Mouse (Mus musculus) liver, embryonic 15.5 days (tissue): ENCODE data around the gene Aicda. TPM values are rescaled to one million over a fixed set of nuclear protein-coding genes. Genes with fewer than 3 reads are reported as not detected.
A peak's percentile ranks its signal among the peaks of the same experiment; 100 is the strongest.
"Not testable (repeated sequence)": the region's sequence is repeated elsewhere in the genome, so short reads cannot be mapped to it uniquely, and the experiment has no call there.

Source experiments
- ATAC-seq: fragments of 200-750 bp; cut with Nextera tagmentation; 2 replicates; pipeline ENCODE4 v1.8.0; 2017; ENCODE audit warnings: moderate number of reproducible peaks, mild to moderate bottlenecking, moderate library complexity; ENCODE audit not compliant: insufficient read depth
- H3K27ac ChIP-seq: fragments of 300-500 bp; sonication (generic); replicated peaks from 2 replicates; pipeline ENCODE4 v1.5.1; 2015; ENCODE audit warnings: mild to moderate bottlenecking, inconsistent platforms
- H3K27me3 ChIP-seq: fragments of 300-500 bp; sonication (generic); 2 replicates; pipeline ENCODE4 v1.6.1; 2015; ENCODE audit warnings: mild to moderate bottlenecking, inconsistent platforms
- H3K36me3 ChIP-seq: fragments of 300-500 bp; sonication (generic); replicated peaks from 2 replicates; pipeline ENCODE4 v1.6.1; 2015; ENCODE audit warnings: moderate library complexity, mild to moderate bottlenecking, inconsistent platforms
- H3K4me1 ChIP-seq: fragments of 300-500 bp; sonication (generic); replicated peaks from 2 replicates; pipeline ENCODE4 v1.6.1; 2015; ENCODE audit warnings: inconsistent platforms
- H3K4me2 ChIP-seq: fragments of 300-500 bp; sonication (generic); 2 replicates; pipeline ENCODE4 v1.6.1; 2015; ENCODE audit warnings: moderate library complexity, mild to moderate bottlenecking, inconsistent platforms
- H3K4me3 ChIP-seq: fragments of 300-500 bp; sonication (generic); replicated peaks from 2 replicates; pipeline ENCODE4 v1.5.1; 2015; ENCODE audit warnings: mild to moderate bottlenecking, inconsistent platforms
- H3K9ac ChIP-seq: fragments of 300-500 bp; sonication (generic); 2 replicates; pipeline ENCODE4 v1.6.1; 2015; ENCODE audit warnings: moderate library complexity, mild to moderate bottlenecking, inconsistent platforms
- H3K9me3 ChIP-seq: fragments of 300-500 bp; sonication (generic); replicated peaks from 2 replicates; pipeline ENCODE4 v1.6.1; 2016; ENCODE audit warnings: inconsistent platforms
- WGBS: fragments of 180-500 bp; shearing (Covaris S2); methylation state at CpG from one replicate; pipeline ENCODE4 v1.1.7; 2015; ENCODE audit warnings: mixed read lengths; ENCODE audit not compliant: insufficient replicate concordance; 5-methylcytosine and 5-hydroxymethylcytosine counted together
- polyA plus RNA-seq: library from polyadenylated mRNA; unstranded; fragments of >200 nt; fragmentation: Nextera tagmentation; extraction: Ambion mirVana; gene quantifications from 2 replicates; pipeline ENCODE4 v1.2.1, GENCODE M21; 2015

The Aicda gene
- polyA plus RNA-seq, 1 experiment from 2014 or later = not detected

- ATAC-seq = no peak
- Histone ChIP-seq H3K36me3 (no peaks in the 10 kb centered on the region), H3K9me3 (no peaks in the 10 kb centered on the region), H3K4me2 (no peak overlapping the region), H3K27ac (no peak overlapping the region), H3K9ac (no peak overlapping the region), H3K27me3 (0 out of 2 replicates have a peak, but pooled peaks cover 4% of the 10 kb centered on the region), H3K4me3 (no peak overlapping the region), H3K4me1 (0 out of 2 replicates have a peak, but pooled peaks cover 2% of the 10 kb centered on the region)
- 23% methylated on average over 7 of the region's 7 CpGs for WGBS
Measured at GRCm38 (mm10) chr6:122555266-122555665, 1.7 kb downstream of the Aicda start.

DNA sequence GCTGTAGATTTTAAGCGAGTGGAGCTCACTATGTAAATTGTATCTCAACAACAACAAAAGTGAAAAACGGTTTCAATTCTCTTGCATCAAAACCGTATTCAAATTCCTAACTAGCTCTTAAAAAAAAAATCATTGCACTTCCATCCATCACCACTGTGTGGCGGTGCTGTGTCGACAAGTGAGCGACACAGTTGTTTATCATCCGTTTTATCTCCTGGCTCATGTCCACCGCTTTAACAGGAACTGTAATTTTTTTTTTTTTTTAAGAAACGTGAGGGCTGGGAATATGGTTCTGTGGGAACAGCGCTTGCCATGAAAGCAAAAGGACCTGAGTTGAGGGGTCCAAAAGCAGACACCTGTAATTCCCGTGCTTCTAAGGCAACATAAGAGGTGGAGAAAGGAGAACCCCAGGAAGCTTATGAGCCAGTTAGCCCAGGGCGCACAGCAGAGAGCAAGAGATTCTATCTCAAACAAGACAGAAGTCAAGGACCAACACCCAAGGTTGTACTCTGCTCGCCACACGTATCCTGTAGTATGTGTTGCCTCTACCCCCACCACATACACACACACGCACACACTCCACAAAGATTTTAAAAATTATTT is 3.5 kb downstream of the Aicda start:
- 0 out of 2 replicates have a peak, but pooled peaks cover 4% of the 10 kb centered on the region for H3K27me3 ChIP-seq
- H3K4me3 ChIP-seq = no peak overlapping the region
- H3K4me1 ChIP-seq = peaks cover 6% of the 10 kb centered on the region; the same call in 1 of the 2 replicates
- no peak for ATAC-seq
- 18% methylated on average over 15 of the region's 15 CpGs for WGBS
- no peak overlapping the region for H3K27ac ChIP-seq
- H3K36me3 ChIP-seq = no peaks in the 10 kb centered on the region
- H3K4me2 ChIP-seq = no peak overlapping the region
- H3K9me3 ChIP-seq = no peaks in the 10 kb centered on the region
- H3K9ac ChIP-seq = no peak overlapping the region

- ATAC-seq = no peak
- 11% methylated on average over 17 of the region's 17 CpGs for WGBS
Measured at GRCm38 (mm10) chr6:122560427-122560826, 6.8 kb downstream of the Aicda start.

GRCm38 (mm10) chr6:122561005-122561404 is 7.4 kb downstream of the Aicda start:
- Histone ChIP-seq H3K4me3 (no peak overlapping the region), H3K4me1 (peaks cover 6% of the 10 kb centered on the region; the same call in 1 of the 2 replicates), H3K9me3 (no peaks in the 10 kb centered on the region), H3K4me2 (no peak overlapping the region), H3K36me3 (no peaks in the 10 kb centered on the region), H3K9ac (no peak overlapping the region), H3K27me3 (peaks cover 19% of the 10 kb centered on the region), H3K27ac (no peak overlapping the region)
- no peak for ATAC-seq
- 69% methylated on average over 20 of the region's 20 CpGs for WGBS

More at GRCm38 (mm10) chr6:122560427-122560826, 6.8 kb downstream of the Aicda start:
- H3K9me3 ChIP-seq = no peaks in the 10 kb centered on the region
- H3K4me1 ChIP-seq = peaks cover 6% of the 10 kb centered on the region; the same call in 1 of the 2 replicates
- no peak overlapping the region for H3K9ac ChIP-seq
- H3K36me3 ChIP-seq = no peaks in the 10 kb centered on the region
- H3K27me3 ChIP-seq = peaks cover 20% of the 10 kb centered on the region
- H3K4me3 ChIP-seq = no peak overlapping the region
- H3K27ac ChIP-seq = no peak overlapping the region
- H3K4me2 ChIP-seq = no peak overlapping the region

DNA sequence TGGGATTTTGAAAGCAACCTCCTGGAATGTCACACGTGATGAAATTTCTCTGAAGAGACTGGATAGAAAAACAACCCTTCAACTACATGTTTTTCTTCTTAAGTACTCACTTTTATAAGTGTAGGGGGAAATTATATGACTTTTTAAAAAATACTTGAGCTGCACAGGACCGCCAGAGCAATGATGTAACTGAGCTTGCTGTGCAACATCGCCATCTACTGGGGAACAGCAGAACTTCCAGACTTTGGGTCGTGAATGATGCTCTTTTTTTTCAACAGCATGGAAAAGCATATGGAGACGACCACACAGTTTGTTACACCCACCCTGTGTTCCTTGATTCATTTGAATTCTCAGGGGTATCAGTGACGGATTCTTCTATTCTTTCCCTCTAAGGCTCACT is 8.9 kb downstream of the Aicda start:
- no peaks in the 10 kb centered on the region for H3K36me3 ChIP-seq
- H3K4me2 ChIP-seq = no peak overlapping the region
- no peak for ATAC-seq
- peaks cover 16% of the 10 kb centered on the region for H3K27me3 ChIP-seq
- no peaks in the 10 kb centered on the region for H3K9me3 ChIP-seq
- H3K4me3 ChIP-seq = no peak overlapping the region
- H3K27ac ChIP-seq = no peak overlapping the region
- peaks cover 6% of the 10 kb centered on the region; the same call in 1 of the 2 replicates for H3K4me1 ChIP-seq
- under 1% methylated on average over 6 of the region's 6 CpGs for WGBS
- H3K9ac ChIP-seq = no peak overlapping the region

DNA sequence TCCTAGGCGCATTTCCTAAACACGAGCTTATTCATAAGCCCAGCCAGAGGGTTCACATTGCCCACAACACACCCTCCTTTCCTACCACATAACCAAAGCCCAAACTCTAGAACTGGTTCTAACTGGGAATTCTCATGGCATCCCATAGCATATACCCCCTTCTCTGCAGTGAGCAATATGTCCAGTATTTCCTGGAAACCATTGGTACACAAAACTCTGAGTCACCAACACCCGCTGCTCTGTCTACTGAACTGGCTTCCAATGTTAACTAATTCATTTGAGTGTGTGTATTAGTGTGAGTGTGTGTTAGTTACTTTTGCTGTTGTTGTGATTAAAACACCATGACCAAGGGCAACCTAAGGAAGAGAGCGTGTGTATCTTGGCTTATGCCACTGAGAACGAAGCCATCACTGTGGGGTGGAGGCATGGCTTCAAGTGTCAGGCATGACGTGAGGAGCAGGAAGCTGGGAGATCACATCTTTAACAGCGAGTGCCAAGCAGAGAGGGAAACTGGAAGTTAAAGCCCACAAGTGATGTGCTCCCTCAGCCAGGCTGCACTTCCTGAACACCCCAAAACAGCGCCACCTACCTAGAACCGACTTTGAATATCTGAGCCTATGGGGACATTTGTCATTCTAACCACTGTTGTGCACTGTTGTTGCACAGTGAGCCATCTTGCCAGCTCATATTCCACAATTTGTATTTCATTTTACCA is 11.6 kb downstream of the Aicda start:
- no peak overlapping the region for H3K27ac ChIP-seq
- H3K4me2 ChIP-seq = no peak overlapping the region
- no peak overlapping the region for H3K9ac ChIP-seq
- peaks cover 5% of the 10 kb centered on the region; the same call in 1 of the 2 replicates for H3K4me1 ChIP-seq
- ATAC-seq = no peak
- H3K27me3 ChIP-seq = peaks cover 16% of the 10 kb centered on the region
- no peak overlapping the region for H3K4me3 ChIP-seq
- H3K36me3 ChIP-seq = no peaks in the 10 kb centered on the region
- no peaks in the 10 kb centered on the region for H3K9me3 ChIP-seq
- WGBS = 68% methylated on average over 9 of the region's 9 CpGs

DNA sequence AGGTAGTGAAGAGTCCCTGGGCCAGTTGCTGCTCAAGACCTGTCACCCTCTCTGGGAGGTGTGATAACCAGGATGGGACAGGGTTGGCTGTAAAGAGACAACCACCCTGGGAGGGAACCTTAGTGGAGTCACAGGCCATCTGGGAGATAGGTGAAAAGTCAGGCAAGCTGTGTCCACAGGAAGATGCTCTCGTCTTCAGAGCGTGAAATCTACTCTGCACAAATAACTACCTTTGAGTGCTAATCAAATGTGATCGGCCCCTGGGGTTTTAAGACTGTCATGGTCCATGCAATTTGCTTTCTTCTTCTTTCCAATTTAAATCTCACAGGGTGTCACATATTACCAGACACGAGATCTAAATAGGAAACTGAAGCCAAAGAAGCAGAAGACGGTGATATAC is 15.5 kb downstream of the Aicda start:
- Histone ChIP-seq H3K4me1 (0 out of 2 replicates have a peak, but pooled peaks cover 4% of the 10 kb centered on the region), H3K9ac (no peak overlapping the region), H3K27me3 (0 out of 2 replicates have a peak, but pooled peaks cover 5% of the 10 kb centered on the region), H3K9me3 (no peaks in the 10 kb centered on the region), H3K4me3 (no peak overlapping the region), H3K27ac (no peak overlapping the region), H3K36me3 (no peaks in the 10 kb centered on the region), H3K4me2 (no peak overlapping the region)
- WGBS = 61% methylated on average over 5 of the region's 5 CpGs
- no peak for ATAC-seq

DNA sequence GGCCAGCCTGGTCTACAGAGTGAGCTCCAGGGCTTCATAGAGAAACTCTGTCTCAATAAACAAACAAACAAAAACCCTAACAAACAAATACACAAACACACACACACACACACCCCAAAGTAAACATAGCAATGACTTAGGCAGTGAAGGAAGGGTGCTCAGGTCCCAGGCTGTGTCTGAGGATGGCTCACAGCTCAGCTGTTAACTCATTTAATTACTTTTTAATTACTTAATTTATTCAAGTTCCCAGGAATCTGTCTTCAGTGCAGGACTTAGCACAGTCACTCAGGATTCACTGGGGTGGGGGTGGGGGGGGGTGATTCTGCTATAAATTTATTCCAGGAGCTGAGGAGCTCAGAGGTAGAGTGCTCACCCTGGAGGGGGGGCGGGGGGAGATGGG is 16.2 kb downstream of the Aicda start:
- Histone ChIP-seq H3K36me3 (no peaks in the 10 kb centered on the region), H3K9me3 (no peaks in the 10 kb centered on the region), H3K4me1 (0 out of 2 replicates have a peak, but pooled peaks cover 4% of the 10 kb centered on the region), H3K4me3 (no peak overlapping the region), H3K4me2 (no peak overlapping the region), H3K27ac (no peak overlapping the region), H3K27me3 (0 out of 2 replicates have a peak, but pooled peaks cover under 1% of the 10 kb centered on the region), H3K9ac (no peak overlapping the region)
- 56% methylated on average over 1 of the region's 1 CpGs for WGBS
- no peak for ATAC-seq

- Histone ChIP-seq H3K27me3 (no peaks in the 10 kb centered on the region), H3K9ac (no peak overlapping the region), H3K4me2 (no peak overlapping the region), H3K4me1 (0 out of 2 replicates have a peak, but pooled peaks cover 4% of the 10 kb centered on the region), H3K9me3 (no peaks in the 10 kb centered on the region), H3K4me3 (no peak overlapping the region), H3K27ac (peak overlapping the region; percentile 53), H3K36me3 (no peaks in the 10 kb centered on the region)
- peak; percentile 49; the same call in 1 of the 2 replicates for ATAC-seq
- 19% methylated on average over 8 of the region's 8 CpGs for WGBS
Measured at GRCm38 (mm10) chr6:122570695-122571616, 17.4 kb downstream of the Aicda start.

- Histone ChIP-seq H3K4me1 (0 out of 2 replicates have a peak, but pooled peaks cover 4% of the 10 kb centered on the region), H3K36me3 (no peaks in the 10 kb centered on the region), H3K4me3 (no peak overlapping the region), H3K27ac (no peak overlapping the region), H3K27me3 (no peaks in the 10 kb centered on the region), H3K9me3 (no peaks in the 10 kb centered on the region), H3K9ac (no peak overlapping the region), H3K4me2 (no peak overlapping the region)
- WGBS = 25% methylated on average over 3 of the region's 3 CpGs
- ATAC-seq = no peak
Measured at GRCm38 (mm10) chr6:122571617-122571959, 18.0 kb downstream of the Aicda start.

DNA sequence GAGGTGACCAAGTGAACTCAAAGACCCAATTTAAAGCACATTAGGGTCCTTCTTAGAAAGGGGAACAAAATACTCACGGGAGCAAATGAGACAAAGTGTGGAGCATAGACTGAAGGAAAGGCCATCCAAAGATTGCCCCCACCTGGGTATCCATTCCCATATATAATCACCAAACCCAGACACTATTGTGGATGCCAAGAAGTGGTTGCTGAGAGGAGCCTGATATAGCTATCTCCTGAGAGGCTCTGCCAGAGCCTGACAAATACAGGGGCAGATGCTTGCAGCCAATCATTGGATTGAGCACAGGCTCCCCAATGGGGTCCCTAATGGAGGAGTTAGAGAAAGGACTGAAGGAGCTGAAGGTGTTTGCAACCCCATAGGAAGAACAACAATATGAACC is 21.4 kb downstream of the Aicda start:
- H3K9ac ChIP-seq, H3K9me3 ChIP-seq, H3K4me1 ChIP-seq, H3K27ac ChIP-seq, H3K36me3 ChIP-seq, ATAC-seq, H3K4me2 ChIP-seq, H3K27me3 ChIP-seq, H3K4me3 ChIP-seq: not testable (repeated sequence)
- WGBS = 54% methylated on average over 1 of the region's 1 CpGs
